Mouse (Mus musculus) myocyte (in vitro differentiated cells): ENCODE data around the gene Mknk1. TPM values are rescaled to one million over a fixed set of nuclear protein-coding genes. Genes with fewer than 3 reads are reported as not detected.

Experiments used
- H3K27me3 ChIP-seq: one replicate; pipeline ENCODE4 v1.6.1; 2011; ENCODE audit not compliant: control insufficient read depth, insufficient read depth, insufficient read length
- H3K36me3 ChIP-seq: one replicate; pipeline ENCODE4 v1.6.1; 2011; ENCODE audit not compliant: control insufficient read depth, insufficient read depth
- H3K4me2 ChIP-seq: one replicate; pipeline ENCODE4 v1.6.1; 2011; ENCODE audit warnings: low read depth, control low read depth
- H3K4me3 ChIP-seq: one replicate; pipeline ENCODE4 v1.5.1; 2011; ENCODE audit warnings: mild to moderate bottlenecking, control low read depth, moderate library complexity
- H3K79me2 ChIP-seq: one replicate; pipeline ENCODE4 v1.6.1; 2011; ENCODE audit not compliant: control insufficient read depth, insufficient read depth
- H3ac ChIP-seq: one replicate; pipeline ENCODE4 v1.6.1; 2011; ENCODE audit not compliant: control insufficient read depth, insufficient read length
- CEBPB ChIP-seq: IDR thresholded peaks from 2 replicates; pipeline ENCODE4 v1.6.1; 2011; ENCODE audit warnings: mild to moderate bottlenecking, moderate library complexity; ENCODE audit not compliant: poor library complexity, insufficient read depth, severe bottlenecking
- E2F4 ChIP-seq: IDR thresholded peaks from one replicate; pipeline ENCODE4 v1.6.1; 2011; ENCODE audit warnings: mild to moderate bottlenecking, control low read depth, moderate library complexity; ENCODE audit not compliant: insufficient read depth
- MAX ChIP-seq: IDR thresholded peaks from one replicate; pipeline ENCODE4 v1.6.1; 2011; ENCODE audit warnings: low read depth, mild to moderate bottlenecking, control low read depth
- MYOD1 ChIP-seq, 3 experiments: IDR thresholded peaks; one replicate each; pipeline ENCODE4 v1.6.1; 2011; ENCODE audit warnings: control low read depth in 2 of 3, low read depth in 2 of 3, mild to moderate bottlenecking in 2 of 3, moderate library complexity in 1 of 3; ENCODE audit not compliant: insufficient read length in 2 of 3, control insufficient read depth in 1 of 3
- MYOG ChIP-seq, 3 experiments: IDR thresholded peaks; one replicate each; pipeline ENCODE4 v1.6.1; 2011; ENCODE audit warnings: control low read depth in 2 of 3, low read depth in 2 of 3, mild to moderate bottlenecking in 2 of 3; ENCODE audit not compliant: insufficient read length in 2 of 3, control insufficient read depth in 1 of 3, insufficient read depth in 1 of 3
- POLR2A ChIP-seq: IDR thresholded peaks from one replicate; pipeline ENCODE4 v1.6.1; 2011; ENCODE audit warnings: low read depth, mild to moderate bottlenecking, control low read depth, moderate library complexity; ENCODE audit not compliant: insufficient read length
- POLR2AphosphoS2 ChIP-seq: IDR thresholded peaks from one replicate; pipeline ENCODE4 v1.6.1; 2011; ENCODE audit warnings: low read depth, control low read depth; ENCODE audit not compliant: insufficient read length
- REST ChIP-seq: IDR thresholded peaks from one replicate; pipeline ENCODE4 v1.6.1; 2011; ENCODE audit warnings: mild to moderate bottlenecking, control low read depth, moderate library complexity; ENCODE audit not compliant: insufficient read depth, insufficient read length
- SRF ChIP-seq: IDR thresholded peaks from one replicate; pipeline ENCODE4 v1.6.1; 2011; ENCODE audit warnings: low read depth; ENCODE audit not compliant: control insufficient read depth, insufficient read length
- TCF12 ChIP-seq: IDR thresholded peaks from one replicate; pipeline ENCODE4 v1.6.1; 2011; ENCODE audit warnings: mild to moderate bottlenecking, control low read depth; ENCODE audit not compliant: poor library complexity, insufficient read depth, severe bottlenecking
- TCF3 ChIP-seq: IDR thresholded peaks from one replicate; pipeline ENCODE4 v1.6.1; 2011; ENCODE audit warnings: low read depth, control low read depth; ENCODE audit not compliant: insufficient read length
- USF1 ChIP-seq: IDR thresholded peaks from one replicate; pipeline ENCODE4 v1.6.1; 2011; ENCODE audit warnings: low read depth, mild to moderate bottlenecking, control low read depth, moderate library complexity
- polyA plus RNA-seq: library from polyadenylated mRNA; unstranded; fragments of >200 nt; fragmentation: generic; extraction: Trizol; gene quantifications from one replicate; pipeline ENCODE4 v1.2.1, GENCODE M21; 2012; ENCODE audit warnings: missing spikeins

Mknk1 gene
- polyA plus RNA-seq, 1 experiment, result 31.7 TPM

DNA sequence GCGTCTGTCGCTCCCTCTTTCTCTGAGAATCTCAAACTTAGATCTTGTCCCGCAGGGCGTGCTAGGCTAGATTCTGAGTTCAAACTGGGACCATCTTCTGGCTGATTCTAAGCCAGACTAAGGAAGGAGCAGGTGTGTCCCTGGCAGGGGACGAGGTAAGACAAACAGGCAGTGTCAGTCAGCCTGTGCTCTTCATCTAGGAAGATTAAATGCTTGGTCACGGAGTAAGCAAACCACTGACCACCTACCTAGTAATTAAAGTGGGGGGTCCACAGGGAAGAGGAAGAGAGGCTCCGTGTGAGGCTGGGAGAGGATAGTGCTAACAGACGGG is 10.5 kb upstream of the Mknk1 start:
- H3K4me2 ChIP-seq, result peak overlapping the region; percentile 92
- no peaks in the 10 kb centered on the region for H3K27me3 ChIP-seq
- no peak for TF ChIP-seq POLR2A
- no peak for TF ChIP-seq MYOD1 (IDR thresholded peaks at IDR 0.05; ENCODE audit: control insufficient read depth in 1 of 3, insufficient read length in 2 of 3, low read depth in 2 of 3)
- no peak for TF ChIP-seq CEBPB
- no peak for TF ChIP-seq E2F4
- TF ChIP-seq MYOG (IDR thresholded peaks at IDR 0.05; ENCODE audit: control insufficient read depth in 1 of 3, insufficient read depth in 1 of 3, insufficient read length in 2 of 3, low read depth in 2 of 3), result no peak
- no peak for TF ChIP-seq TCF3
- TF ChIP-seq REST, result no peak
- peaks cover 13% of the 10 kb centered on the region for H3K79me2 ChIP-seq
- peak overlapping the region; percentile 53 for H3ac ChIP-seq
- peaks cover 11% of the 10 kb centered on the region for H3K36me3 ChIP-seq
- H3K4me3 ChIP-seq, result peak overlapping the region; percentile 53

DNA sequence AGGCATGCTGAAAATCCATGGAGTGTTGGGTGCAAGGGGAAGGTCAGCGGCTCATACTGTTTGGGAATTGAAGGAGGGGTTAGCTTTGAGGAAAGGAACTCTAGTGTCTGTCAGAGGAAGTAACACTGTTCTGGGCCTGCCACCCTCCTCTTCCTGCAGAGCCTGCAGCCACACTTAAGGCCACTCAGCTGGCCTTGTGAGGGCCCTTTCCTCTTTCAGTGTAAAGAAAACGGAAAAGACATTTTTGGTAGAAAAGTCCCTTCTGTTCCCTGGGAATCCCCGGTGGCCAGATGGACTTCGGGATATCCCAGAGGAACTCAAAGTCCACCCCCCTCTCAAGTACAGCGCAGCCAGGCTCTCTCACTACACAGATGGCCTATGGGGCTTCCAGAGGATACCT is 8.5 kb upstream of the Mknk1 start:
- Histone ChIP-seq H3K4me3 (no peak overlapping the region), H3K27me3 (no peaks in the 10 kb centered on the region), H3K79me2 (peaks cover 13% of the 10 kb centered on the region), H3K36me3 (peaks cover 18% of the 10 kb centered on the region), H3ac (no peak overlapping the region), H3K4me2 (no peak overlapping the region)
- no peak for TF ChIP-seq POLR2A
- TF ChIP-seq MYOD1 (IDR thresholded peaks at IDR 0.05; ENCODE audit: control insufficient read depth in 1 of 3, insufficient read length in 2 of 3, low read depth in 2 of 3), result no peak
- TF ChIP-seq SRF, result no peak
- TF ChIP-seq MYOG (IDR thresholded peaks at IDR 0.05; ENCODE audit: control insufficient read depth in 1 of 3, insufficient read depth in 1 of 3, insufficient read length in 2 of 3, low read depth in 2 of 3), result no peak
- TF ChIP-seq REST, result no peak
- TF ChIP-seq TCF12, result no peak
- TF ChIP-seq MAX, result no peak
- no peak for TF ChIP-seq E2F4
- no peak for TF ChIP-seq USF1
- TF ChIP-seq CEBPB, result no peak

DNA sequence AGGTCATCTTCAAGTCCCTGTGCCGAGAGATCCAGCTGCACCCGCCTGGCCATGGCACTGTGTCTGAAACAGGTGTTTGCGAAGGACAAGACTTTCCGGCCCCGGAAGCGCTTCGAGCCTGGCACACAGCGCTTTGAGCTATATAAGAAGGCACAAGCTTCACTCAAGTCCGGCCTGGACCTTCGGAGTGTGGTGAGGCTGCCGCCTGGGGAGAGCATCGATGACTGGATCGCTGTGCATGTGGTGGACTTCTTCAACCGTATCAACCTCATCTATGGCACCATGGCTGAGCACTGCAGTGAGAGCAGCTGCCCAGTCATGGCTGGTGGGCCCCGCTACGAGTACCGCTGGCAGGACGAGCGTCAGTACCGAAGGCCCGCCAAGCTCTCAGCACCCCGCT is 7.8 kb upstream of the Mknk1 start:
- Histone ChIP-seq H3K4me2 (no peak overlapping the region), H3ac (no peak overlapping the region), H3K4me3 (no peak overlapping the region), H3K36me3 (peaks cover 18% of the 10 kb centered on the region), H3K79me2 (peaks cover 13% of the 10 kb centered on the region), H3K27me3 (no peaks in the 10 kb centered on the region)
- TF ChIP-seq POLR2AphosphoS2, result no peak

DNA sequence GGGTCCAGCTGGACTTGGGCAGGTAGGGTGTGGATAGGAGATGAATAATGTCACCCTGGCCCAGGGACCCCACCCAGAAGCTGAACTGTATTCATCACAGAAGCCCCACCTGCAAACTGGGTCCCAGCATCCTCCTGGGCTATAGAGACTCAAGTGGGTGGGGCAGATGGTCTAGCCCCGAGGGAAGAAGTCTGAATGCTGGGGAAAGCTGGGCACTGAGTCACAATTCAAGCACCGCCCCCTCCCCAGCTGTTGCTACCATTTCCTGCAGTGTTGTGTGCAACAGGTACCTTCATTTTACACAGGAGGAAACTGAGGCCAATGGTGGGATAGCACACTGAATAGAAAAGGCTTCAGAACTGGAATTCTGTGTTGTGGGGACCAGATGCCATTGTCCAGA is 7.0 kb upstream of the Mknk1 start:
- H3K27me3 ChIP-seq, result no peaks in the 10 kb centered on the region
- peaks cover 18% of the 10 kb centered on the region for H3K36me3 ChIP-seq
- H3ac ChIP-seq, result no peak overlapping the region
- no peak overlapping the region for H3K4me3 ChIP-seq
- TF ChIP-seq MYOG (IDR thresholded peaks at IDR 0.05; ENCODE audit: control insufficient read depth in 1 of 3, insufficient read depth in 1 of 3, insufficient read length in 2 of 3, low read depth in 2 of 3), result no peak
- TF ChIP-seq MYOD1 (IDR thresholded peaks at IDR 0.05; ENCODE audit: control insufficient read depth in 1 of 3, insufficient read length in 2 of 3, low read depth in 2 of 3), result peak in 1 of 3 experiments; percentile 26
- H3K4me2 ChIP-seq, result no peak overlapping the region
- peaks cover 13% of the 10 kb centered on the region for H3K79me2 ChIP-seq

DNA sequence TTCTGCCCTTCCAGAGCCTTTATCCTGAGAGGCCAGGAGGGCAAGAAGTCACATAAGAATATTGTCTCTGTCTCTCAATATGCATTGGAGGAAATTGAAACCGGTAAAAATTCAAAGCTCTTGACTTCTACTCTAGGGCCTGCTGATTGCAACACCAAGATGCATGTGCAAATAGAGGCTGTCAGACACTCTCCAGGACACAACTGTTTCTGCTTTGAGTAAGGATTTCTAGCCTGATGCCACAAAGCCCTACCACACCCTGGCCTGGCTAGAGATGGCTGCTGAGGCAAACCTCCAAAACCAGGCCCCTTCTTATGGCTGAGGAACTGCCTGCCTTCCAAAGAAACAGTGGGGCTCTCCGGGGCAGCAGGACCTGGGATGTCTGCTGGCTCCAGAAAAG is 3.4 kb upstream of the Mknk1 start:
- no peak overlapping the region for H3ac ChIP-seq
- TF ChIP-seq REST (no peak), POLR2A (no peak), TCF3 (no peak), SRF (no peak), MYOD1 (IDR thresholded peaks at IDR 0.05; ENCODE audit: control insufficient read depth in 1 of 3, insufficient read length in 2 of 3, low read depth in 2 of 3) (no peak), MYOG (IDR thresholded peaks at IDR 0.05; ENCODE audit: control insufficient read depth in 1 of 3, insufficient read depth in 1 of 3, insufficient read length in 2 of 3, low read depth in 2 of 3) (no peak), TCF12 (no peak), USF1 (no peak), POLR2AphosphoS2 (no peak), MAX (no peak), E2F4 (no peak), CEBPB (no peak)
- peaks cover under 1% of the 10 kb centered on the region for H3K79me2 ChIP-seq
- H3K4me2 ChIP-seq, result no peak overlapping the region
- peaks cover 18% of the 10 kb centered on the region for H3K36me3 ChIP-seq
- H3K4me3 ChIP-seq, result no peak overlapping the region
- H3K27me3 ChIP-seq, result no peaks in the 10 kb centered on the region

DNA sequence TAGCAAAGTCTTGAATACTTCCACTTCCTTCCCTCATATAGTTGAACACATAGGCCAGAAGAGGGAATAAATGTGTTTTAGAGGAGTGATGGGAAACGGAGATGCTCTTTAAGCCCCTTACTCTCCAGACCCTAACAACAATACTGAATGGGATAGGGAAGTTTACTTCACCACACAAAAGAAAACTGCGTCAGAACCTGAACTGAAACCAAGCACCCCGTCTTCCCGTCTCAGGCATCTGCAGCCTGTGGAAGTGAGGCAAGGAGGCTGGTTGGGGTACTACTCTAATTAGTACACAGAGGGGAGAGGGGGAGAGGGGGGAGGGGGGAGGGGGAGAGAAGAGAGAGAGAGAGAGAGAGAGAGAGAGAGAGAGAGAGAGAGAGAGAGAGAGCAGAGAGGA is 802 bp upstream of the Mknk1 start:
- Histone ChIP-seq H3K4me2 (peak overlapping the region; percentile 99), H3K4me3 (peak overlapping the region; percentile 79), H3K36me3 (peaks cover 7% of the 10 kb centered on the region), H3K27me3 (no peaks in the 10 kb centered on the region), H3ac (no peak overlapping the region), H3K79me2 (peaks cover 10% of the 10 kb centered on the region)
- TF ChIP-seq REST (no peak), SRF (no peak), E2F4 (no peak), CEBPB (no peak), USF1 (no peak), MYOG (IDR thresholded peaks at IDR 0.05; ENCODE audit: control insufficient read depth in 1 of 3, insufficient read depth in 1 of 3, insufficient read length in 2 of 3, low read depth in 2 of 3) (no peak), MYOD1 (IDR thresholded peaks at IDR 0.05; ENCODE audit: control insufficient read depth in 1 of 3, insufficient read length in 2 of 3, low read depth in 2 of 3) (no peak), POLR2A (no peak), TCF12 (no peak), POLR2AphosphoS2 (no peak), TCF3 (no peak)
